Mouse (Mus musculus) brain, embryonic 18.5 days (tissue): ENCODE data around the gene Vsig8.

Experiments used
- DNase-seq: peaks from one replicate; pipeline ENCODE4 v3.0.0-alpha.2; 2012; ENCODE audit warnings: low read depth, low spot score

Gene Vsig8

DNA sequence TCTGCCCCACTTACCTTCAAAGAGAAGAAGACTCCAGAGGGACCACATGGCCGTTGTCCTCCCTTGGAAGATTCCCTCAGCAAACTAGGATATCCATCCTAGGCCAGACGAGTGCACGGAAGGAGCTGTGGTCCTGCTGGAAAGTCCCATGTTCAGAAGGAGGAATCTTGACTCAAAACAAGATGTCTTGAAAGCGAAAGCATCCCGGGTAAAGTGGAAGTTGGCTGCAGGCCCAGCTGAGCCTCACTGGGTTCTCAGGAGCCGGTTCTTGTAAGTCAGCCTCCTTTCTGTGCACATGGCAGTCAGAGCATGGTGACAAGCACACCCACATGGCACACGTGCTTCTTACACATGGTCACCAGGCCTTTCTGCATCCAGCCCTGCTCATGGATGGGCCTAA lies 34.6 kb downstream of the Vsig8 start, which contains the start of gene Slamf8:
Slamf8 (minus strand) TSS at position 184 of the 400 bp plus-strand sequence.
- DNase-seq: no peak

DNA sequence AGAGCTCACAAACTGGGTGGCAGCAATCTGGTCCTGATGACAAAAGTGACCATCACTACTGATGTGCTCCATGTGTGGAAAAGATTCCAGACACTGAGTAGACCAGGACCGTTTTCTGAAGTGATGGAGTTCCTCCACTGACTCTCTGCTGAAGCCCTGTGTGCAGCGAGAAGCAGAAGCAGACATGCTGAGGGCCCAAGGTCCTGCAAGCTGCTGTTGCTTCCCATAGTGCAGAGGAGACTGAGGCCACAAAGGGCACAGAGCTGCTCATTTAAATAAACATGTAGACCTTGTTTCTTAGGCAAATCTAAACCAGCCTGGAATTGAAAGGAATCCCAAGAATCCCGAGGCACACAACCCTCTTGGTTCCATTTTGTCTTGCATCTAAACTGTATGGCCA lies 37.6 kb downstream of the Vsig8 start:
- no peak for DNase-seq

DNA sequence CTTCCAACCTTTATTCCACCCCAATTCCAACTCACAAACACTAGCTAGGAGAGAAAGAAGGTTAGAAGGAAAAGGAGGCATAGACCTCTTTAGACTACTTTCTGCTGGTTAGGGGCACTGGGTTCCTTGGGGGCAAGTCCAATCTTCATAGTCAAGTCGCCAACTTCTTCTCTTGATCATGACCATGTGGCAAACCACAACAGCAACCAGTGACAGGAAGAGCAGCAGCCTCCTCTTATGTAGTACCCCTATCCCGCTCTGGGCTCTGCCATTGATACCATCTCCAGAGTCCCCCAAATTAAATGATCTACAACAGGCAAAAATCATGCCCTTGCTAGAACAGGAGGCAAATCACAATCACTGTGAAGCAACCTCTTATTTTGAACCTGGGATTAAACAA lies 38.2 kb downstream of the Vsig8 start:
- no peak for DNase-seq

DNA sequence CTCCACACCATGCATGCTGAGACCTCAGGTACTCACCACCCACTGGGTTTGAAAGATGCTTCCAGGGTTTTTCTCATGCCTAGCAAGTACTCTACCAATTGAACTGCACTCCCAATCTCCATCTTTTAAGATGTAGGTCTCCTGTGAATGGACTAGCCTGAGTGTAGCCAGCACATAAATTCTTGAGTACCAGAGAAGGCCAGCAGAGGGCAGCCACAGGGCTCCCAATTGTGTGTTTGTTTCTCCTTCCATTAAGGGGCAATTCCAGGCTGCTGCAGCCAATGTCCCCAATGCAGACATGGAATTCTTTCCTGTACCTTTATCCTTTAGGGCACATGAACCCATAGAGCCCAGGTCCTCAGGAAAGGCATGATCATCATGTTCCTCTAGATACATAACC lies 38.8 kb downstream of the Vsig8 start:
- no peak for DNase-seq

DNA sequence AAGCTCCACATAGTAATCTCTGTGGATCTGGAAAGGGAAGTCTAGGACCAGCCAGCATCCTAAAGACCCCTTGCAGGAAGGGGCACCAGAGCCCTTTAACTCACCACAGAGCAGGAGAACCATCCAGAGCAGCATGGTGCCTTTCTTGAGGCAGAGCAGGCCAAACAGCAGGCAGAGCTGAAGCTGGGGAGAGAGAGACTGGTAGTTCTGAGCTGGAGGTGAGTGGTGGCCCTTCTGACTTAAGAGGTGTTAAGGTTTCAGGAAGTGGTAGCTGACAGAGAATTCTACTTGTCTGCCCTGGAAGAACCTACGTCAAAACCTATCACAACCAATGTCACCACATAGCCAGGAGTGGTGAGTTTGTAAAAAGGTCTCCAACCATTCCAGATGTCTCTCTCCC lies 46.6 kb downstream of the Vsig8 start, which contains the start of gene Fcrl6:
Fcrl6 (minus strand) TSS at position 226 of the 400 bp plus-strand sequence.
- DNase-seq: no peak

DNA sequence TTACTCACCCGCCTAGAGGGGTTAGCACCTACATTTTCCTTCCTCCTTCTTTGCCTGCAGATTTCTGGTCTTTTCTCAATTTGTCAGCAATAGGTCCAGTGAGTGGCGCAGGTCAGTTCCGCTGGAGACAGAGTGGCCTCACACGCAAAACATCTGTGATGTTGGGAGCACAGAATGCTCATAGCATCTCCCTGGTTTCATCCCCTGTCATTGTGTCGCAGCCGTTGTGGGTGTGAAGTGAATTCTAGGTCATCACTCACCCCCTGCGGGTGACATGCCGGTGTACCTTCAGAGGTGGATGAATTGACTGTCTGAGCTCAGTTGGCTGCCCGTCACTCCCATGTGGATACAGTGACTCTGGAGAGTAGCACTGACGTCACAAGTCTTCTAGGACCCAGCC lies 55.6 kb downstream of the Vsig8 start:
- no peak for DNase-seq

DNA sequence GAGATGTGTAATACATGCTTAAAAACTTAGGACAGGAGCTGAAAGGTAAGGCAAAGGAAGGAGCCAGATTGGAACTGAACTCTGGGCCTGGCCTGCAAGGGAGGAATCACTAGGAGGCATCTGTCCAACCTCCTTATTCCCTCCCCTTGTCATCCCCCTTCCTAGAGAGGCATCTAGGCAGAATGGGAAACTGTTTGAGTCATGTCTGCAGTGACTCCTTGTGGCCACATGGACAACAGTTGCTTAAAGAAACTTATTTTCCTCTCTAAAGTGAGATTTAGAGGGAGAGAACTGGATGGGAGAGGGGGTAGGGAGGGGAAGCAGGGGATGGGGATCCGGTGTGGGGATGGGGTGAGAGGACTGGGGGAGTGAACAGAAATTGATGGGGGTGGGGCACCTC lies 57.0 kb downstream of the Vsig8 start:
- no peak for DNase-seq
